Mouse (Mus musculus): ENCODE results near the gene Wipi2. TPM values are rescaled to one million over a fixed set of nuclear protein-coding genes. Genes with fewer than 3 reads are reported as not detected.

The Wipi2 gene
- polyA plus RNA-seq, 1 experiment from 2014 or later = 53.1 TPM

GRCm38 (mm10) chr5:142669726-142670125 lies 42.2 kb downstream of the Wipi2 start:
- Histone ChIP-seq H3K4me1 (no peaks in the 10 kb centered on the region), H3K36me3 (peaks cover 71% of the 10 kb centered on the region), H3K9ac (no peak overlapping the region), H3K4me3 (no peak overlapping the region), H3K27me3 (no peaks in the 10 kb centered on the region), H3K4me2 (replicated peaks) (no peak overlapping the region), H3K27ac (no peak overlapping the region), H3K9me3 (no peaks in the 10 kb centered on the region)
- WGBS = 78% methylated on average over 7 of the region's 7 CpGs
- no peak for ATAC-seq (ENCODE audit: low FRiP score, low read depth)

GRCm38 (mm10) chr5:142673082-142673481 lies 45.6 kb downstream of the Wipi2 start:
- Histone ChIP-seq H3K27ac (no peak overlapping the region), H3K36me3 (peaks cover 39% of the 10 kb centered on the region), H3K4me2 (replicated peaks) (no peak overlapping the region), H3K27me3 (no peaks in the 10 kb centered on the region), H3K4me3 (no peak overlapping the region), H3K9ac (no peak overlapping the region), H3K9me3 (no peaks in the 10 kb centered on the region), H3K4me1 (no peaks in the 10 kb centered on the region)
- ATAC-seq (ENCODE audit: low FRiP score, low read depth) = no peak
- 32% methylated on average over 5 of the region's 5 CpGs for WGBS

DNA sequence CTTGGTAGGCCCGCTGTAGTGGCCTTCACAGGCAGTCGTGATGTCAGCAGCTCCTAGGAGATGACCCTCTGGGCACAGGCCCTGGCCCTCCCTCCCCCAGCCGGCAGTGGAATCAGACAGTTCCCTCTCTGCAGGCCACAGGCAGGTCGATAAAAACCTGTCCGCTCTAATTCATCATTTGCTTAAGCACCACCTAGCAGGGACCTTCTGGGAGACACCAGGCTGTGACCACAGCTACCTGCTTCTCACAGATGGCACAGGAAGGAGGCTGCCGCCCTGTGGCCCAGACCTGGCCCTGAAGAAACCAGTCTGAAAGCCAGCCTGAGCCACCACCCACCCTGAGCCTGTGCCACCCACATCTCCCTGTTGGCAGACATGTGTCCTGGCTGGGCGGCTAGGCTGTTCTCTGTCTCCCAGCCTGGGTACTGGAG lies 50.7 kb downstream of the Wipi2 start:
- no peaks in the 10 kb centered on the region for H3K36me3 ChIP-seq
- 71% methylated on average over 7 of the region's 7 CpGs for WGBS

DNA sequence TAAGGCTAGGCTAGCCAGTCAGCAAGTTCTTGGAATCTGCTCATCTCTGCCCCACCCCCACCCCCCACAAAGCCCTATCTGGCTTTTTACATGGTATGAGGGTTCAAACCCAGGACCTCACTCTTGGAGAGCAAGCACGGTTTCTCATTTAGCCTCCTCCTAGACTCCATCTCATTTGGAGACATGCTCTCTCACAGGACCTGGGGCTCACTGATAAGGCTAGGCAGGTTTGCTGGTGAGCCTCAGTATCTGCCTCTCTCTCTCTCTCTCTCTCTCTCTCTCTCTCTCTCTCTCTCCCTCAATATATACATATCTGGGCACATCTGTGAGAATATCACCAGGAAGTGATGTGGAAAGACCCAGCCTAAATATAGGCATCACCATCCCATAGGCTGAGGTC lies 51.6 kb downstream of the Wipi2 start:
- Histone ChIP-seq H3K9ac (no peak overlapping the region), H3K9me3 (peaks cover 5% of the 10 kb centered on the region), H3K4me3 (no peak overlapping the region), H3K4me1 (no peaks in the 10 kb centered on the region), H3K4me2 (replicated peaks) (no peak overlapping the region), H3K27ac (no peak overlapping the region), H3K36me3 (no peaks in the 10 kb centered on the region), H3K27me3 (no peaks in the 10 kb centered on the region)
- no peak for ATAC-seq (ENCODE audit: low FRiP score, low read depth)
- 93% methylated on average over 1 of the region's 1 CpGs for WGBS

More for the DNA sequence above, 50.7 kb downstream of the Wipi2 start:
- Histone ChIP-seq H3K4me3 (no peak overlapping the region), H3K4me1 (no peaks in the 10 kb centered on the region), H3K9me3 (peaks cover 2% of the 10 kb centered on the region), H3K4me2 (replicated peaks) (no peak overlapping the region), H3K27me3 (no peaks in the 10 kb centered on the region), H3K27ac (no peak overlapping the region), H3K9ac (no peak overlapping the region)
- ATAC-seq (ENCODE audit: low FRiP score, low read depth) = no peak

DNA sequence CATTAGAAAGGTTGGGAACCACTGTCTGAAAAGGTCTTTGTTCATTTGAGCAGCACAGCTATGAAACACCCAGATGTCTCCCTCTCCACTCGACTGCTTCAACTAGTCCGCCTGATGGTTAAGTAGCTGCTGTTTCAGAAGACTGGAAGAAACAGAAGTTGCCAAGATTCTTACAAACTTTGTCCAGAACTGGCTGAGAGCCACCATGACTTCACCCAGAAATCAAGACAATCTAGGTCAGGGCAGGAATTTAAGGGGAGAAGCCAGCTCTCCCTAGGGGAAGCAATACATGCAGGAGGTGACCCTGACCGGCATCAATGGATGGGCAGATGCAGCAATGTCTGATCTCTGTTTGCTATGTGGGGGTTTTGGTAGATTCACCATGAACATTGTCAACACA lies 54.4 kb downstream of the Wipi2 start:
- no peak overlapping the region for H3K4me2 ChIP-seq (replicated peaks)
- H3K27me3 ChIP-seq = no peaks in the 10 kb centered on the region
- no peaks in the 10 kb centered on the region for H3K36me3 ChIP-seq
- no peak overlapping the region for H3K9ac ChIP-seq
- no peaks in the 10 kb centered on the region for H3K4me1 ChIP-seq
- ATAC-seq (ENCODE audit: low FRiP score, low read depth) = no peak
- H3K4me3 ChIP-seq = no peak overlapping the region
- H3K9me3 ChIP-seq = peaks cover 5% of the 10 kb centered on the region
- no peak overlapping the region for H3K27ac ChIP-seq
- WGBS = 80% methylated on average over 3 of the region's 3 CpGs

GRCm38 (mm10) chr5:142682529-142682928 lies 55.0 kb downstream of the Wipi2 start:
- no peak overlapping the region for H3K4me3 ChIP-seq
- no peak overlapping the region for H3K27ac ChIP-seq
- WGBS = 93% methylated on average over 5 of the region's 5 CpGs
- no peaks in the 10 kb centered on the region for H3K27me3 ChIP-seq
- no peak overlapping the region for H3K9ac ChIP-seq
- H3K36me3 ChIP-seq = no peaks in the 10 kb centered on the region
- H3K4me1 ChIP-seq = no peaks in the 10 kb centered on the region
- peaks cover 5% of the 10 kb centered on the region for H3K9me3 ChIP-seq
- no peak for ATAC-seq (ENCODE audit: low FRiP score, low read depth)
- no peak overlapping the region for H3K4me2 ChIP-seq (replicated peaks)

GRCm38 (mm10) chr5:142688866-142689265 lies 61.4 kb downstream of the Wipi2 start:
- Histone ChIP-seq H3K36me3 (no peaks in the 10 kb centered on the region), H3K4me1 (no peaks in the 10 kb centered on the region), H3K27ac (no peak overlapping the region), H3K9ac (no peak overlapping the region), H3K9me3 (no peaks in the 10 kb centered on the region), H3K27me3 (no peaks in the 10 kb centered on the region), H3K4me2 (replicated peaks) (no peak overlapping the region), H3K4me3 (no peak overlapping the region)
- ATAC-seq (ENCODE audit: low FRiP score, low read depth) = no peak
- 54% methylated on average over 6 of the region's 6 CpGs for WGBS

- no peak overlapping the region for H3K27ac ChIP-seq
- ATAC-seq (ENCODE audit: low FRiP score, low read depth) = no peak
- 77% methylated on average over 3 of the region's 3 CpGs for WGBS
Measured at GRCm38 (mm10) chr5:142690343-142690742, 62.8 kb downstream of the Wipi2 start.

GRCm38 (mm10) chr5:142692248-142692647 lies 64.8 kb downstream of the Wipi2 start, which contains the start of gene Slc29a4:
Slc29a4 (plus strand) TSS chr5:142692512.
- no peak within 1 kb of the TSS for H3K27ac ChIP-seq
- no peak within 1 kb of the TSS for H3K4me2 ChIP-seq (replicated peaks)
- H3K4me1 ChIP-seq = 0 out of 2 replicates have a peak, but pooled peaks cover 5% of the 10 kb centered on the region
- H3K27me3 ChIP-seq = no peaks in the 10 kb centered on the region
- H3K9me3 ChIP-seq = no peaks in the 10 kb centered on the region
- no peak for ATAC-seq (ENCODE audit: low FRiP score, low read depth)
- no peak within 1 kb of the TSS for H3K4me3 ChIP-seq
- no peaks in the 10 kb centered on the region for H3K36me3 ChIP-seq
- 55% methylated on average over 14 of the region's 14 CpGs for WGBS
- H3K9ac ChIP-seq = no peak within 1 kb of the TSS

More at GRCm38 (mm10) chr5:142690343-142690742, 62.8 kb downstream of the Wipi2 start:
- no peaks in the 10 kb centered on the region for H3K27me3 ChIP-seq
- H3K4me3 ChIP-seq = no peak overlapping the region
- H3K4me1 ChIP-seq = no peaks in the 10 kb centered on the region
- no peak overlapping the region for H3K9ac ChIP-seq
- no peaks in the 10 kb centered on the region for H3K36me3 ChIP-seq
- H3K4me2 ChIP-seq (replicated peaks) = no peak overlapping the region
- no peaks in the 10 kb centered on the region for H3K9me3 ChIP-seq

DNA sequence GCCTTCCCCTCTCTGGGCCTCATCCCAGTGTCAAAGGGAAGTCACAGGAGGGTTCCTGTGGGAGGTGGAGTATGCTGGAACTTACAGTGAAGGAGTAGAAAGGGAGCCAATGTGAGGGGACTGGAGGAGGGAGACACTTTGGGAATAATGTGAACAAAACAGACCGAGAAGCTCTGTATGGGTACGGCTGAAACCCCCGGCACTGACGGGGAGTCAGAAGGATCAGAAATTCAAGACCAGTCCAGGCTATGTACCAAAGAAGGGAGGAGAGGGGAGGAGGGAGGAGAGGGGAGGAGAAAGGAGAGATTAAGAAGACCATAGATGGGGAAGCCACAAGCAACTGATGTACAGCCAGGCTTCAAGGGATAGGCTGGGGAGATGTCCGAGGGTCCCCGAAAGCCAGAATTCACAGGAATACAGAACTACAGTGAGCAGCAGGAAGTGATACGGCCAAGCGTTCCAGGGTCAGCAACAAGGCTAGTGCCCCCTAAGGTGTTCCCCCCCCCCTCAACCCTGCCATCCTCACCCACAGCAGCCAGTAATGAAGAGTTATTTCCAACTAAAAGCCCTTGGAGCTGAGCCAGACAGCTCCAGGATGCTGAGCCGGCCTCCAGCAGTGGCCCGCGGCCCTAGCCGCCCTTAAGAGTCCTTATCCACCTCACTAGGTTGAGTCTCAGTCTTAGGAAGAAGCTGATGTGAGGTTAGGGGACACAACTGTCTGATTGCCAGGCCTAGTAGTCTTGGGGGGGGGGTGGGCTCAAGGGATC lies 65.7 kb downstream of the Wipi2 start:
- 71% methylated on average over 12 of the region's 12 CpGs for WGBS
- Histone ChIP-seq H3K27me3 (no peaks in the 10 kb centered on the region; the same call in 1 of the 2 replicates), H3K4me2 (replicated peaks) (no peak overlapping the region), H3K4me3 (no peak overlapping the region), H3K36me3 (no peaks in the 10 kb centered on the region), H3K9me3 (no peaks in the 10 kb centered on the region), H3K27ac (no peak overlapping the region), H3K9ac (no peak overlapping the region), H3K4me1 (0 out of 2 replicates have a peak, but pooled peaks cover 5% of the 10 kb centered on the region)
- no peak for ATAC-seq (ENCODE audit: low FRiP score, low read depth)

GRCm38 (mm10) chr5:142693738-142694430 lies 66.4 kb downstream of the Wipi2 start:
- H3K4me1 ChIP-seq = 0 out of 2 replicates have a peak, but pooled peaks cover 5% of the 10 kb centered on the region
- no peak overlapping the region for H3K4me3 ChIP-seq
- H3K9me3 ChIP-seq = no peaks in the 10 kb centered on the region
- no peaks in the 10 kb centered on the region for H3K36me3 ChIP-seq
- no peak for ATAC-seq (ENCODE audit: low FRiP score, low read depth)
- H3K4me2 ChIP-seq (replicated peaks) = no peak overlapping the region
- H3K9ac ChIP-seq = no peak overlapping the region
- H3K27me3 ChIP-seq = peaks cover 3% of the 10 kb centered on the region; the same call in 1 of the 2 replicates
- H3K27ac ChIP-seq = no peak overlapping the region
- WGBS = 56% methylated on average over 8 of the region's 8 CpGs

GRCm38 (mm10) chr5:142694627-142695340 lies 67.3 kb downstream of the Wipi2 start:
- Histone ChIP-seq H3K9me3 (no peaks in the 10 kb centered on the region), H3K27ac (no peak overlapping the region), H3K9ac (no peak overlapping the region), H3K4me1 (0 out of 2 replicates have a peak, but pooled peaks cover 5% of the 10 kb centered on the region), H3K4me3 (no peak overlapping the region), H3K27me3 (peaks cover 4% of the 10 kb centered on the region; the same call in 1 of the 2 replicates), H3K4me2 (replicated peaks) (no peak overlapping the region), H3K36me3 (no peaks in the 10 kb centered on the region)
- ATAC-seq (ENCODE audit: low FRiP score, low read depth) = no peak
- WGBS = 14% methylated on average over 12 of the region's 12 CpGs
